Mouse (Mus musculus) hindbrain, embryonic 15.5 days (tissue): ENCODE measurements around the gene 4930412O13Rik. TPM values are rescaled to one million over a fixed set of nuclear protein-coding genes. Genes with fewer than 3 reads are reported as not detected.
A peak's percentile ranks its signal among the peaks of the same experiment; 100 is the strongest.

Experiments
- ATAC-seq: fragments of 200-750 bp; cut with Nextera tagmentation; 2 replicates; pipeline ENCODE4 v1.8.0; 2017; ENCODE audit warnings: low read depth, moderate number of reproducible peaks, moderate TSS enrichment; ENCODE audit not compliant: low FRiP score
- H3K27ac ChIP-seq: fragments of 300-500 bp; sonication (generic); replicated peaks from 2 replicates; pipeline ENCODE4 v1.5.1; 2015; ENCODE audit warnings: mild to moderate bottlenecking, inconsistent platforms
- H3K27me3 ChIP-seq: fragments of 300-500 bp; sonication (generic); 2 replicates; pipeline ENCODE4 v1.6.1; 2015; ENCODE audit warnings: control low read depth, inconsistent platforms
- H3K36me3 ChIP-seq: fragments of 300-500 bp; sonication (generic); 2 replicates; pipeline ENCODE4 v1.6.1; 2015; ENCODE audit warnings: control low read depth, inconsistent platforms
- H3K4me1 ChIP-seq: fragments of 300-500 bp; sonication (generic); replicated peaks from 2 replicates; pipeline ENCODE4 v1.6.1; 2015; ENCODE audit warnings: control low read depth, inconsistent platforms
- H3K4me2 ChIP-seq: fragments of 300-500 bp; sonication (generic); 2 replicates; pipeline ENCODE4 v1.6.1; 2015; ENCODE audit warnings: moderate library complexity, mild to moderate bottlenecking, inconsistent platforms
- H3K4me3 ChIP-seq: fragments of 300-500 bp; sonication (generic); 2 replicates; pipeline ENCODE4 v1.5.1; 2015; ENCODE audit warnings: mild to moderate bottlenecking, inconsistent platforms
- H3K9ac ChIP-seq: fragments of 300-500 bp; sonication (generic); 2 replicates; pipeline ENCODE4 v1.6.1; 2015; ENCODE audit warnings: inconsistent platforms
- H3K9me3 ChIP-seq: fragments of 300-500 bp; sonication (generic); 2 replicates; pipeline ENCODE4 v1.6.1; 2016; ENCODE audit warnings: control low read depth, inconsistent platforms
- WGBS: fragments of 180-500 bp; shearing (Covaris S2); methylation state at CpG from one replicate; pipeline ENCODE4 v1.1.7; 2015; 5-methylcytosine and 5-hydroxymethylcytosine counted together
- polyA plus RNA-seq: library from polyadenylated mRNA; unstranded; fragments of >200 nt; fragmentation: Nextera tagmentation; extraction: Ambion mirVana; gene quantifications from 2 replicates; pipeline ENCODE4 v1.2.1, GENCODE M21; 2015

Gene 4930412O13Rik
- polyA plus RNA-seq, 1 experiment from 2014 or later = 0.48 TPM

GRCm38 (mm10) chr2:9926194-9926904 is 45.3 kb downstream of the 4930412O13Rik start:
- no peak overlapping the region for H3K9ac ChIP-seq
- no peak for ATAC-seq
- H3K9me3 ChIP-seq = no peaks in the 10 kb centered on the region
- no peaks in the 10 kb centered on the region for H3K27me3 ChIP-seq
- 0 out of 2 replicates have a peak, but pooled peaks cover 5% of the 10 kb centered on the region for H3K4me1 ChIP-seq
- 0 out of 2 replicates have a peak overlapping the region, but pooled peaks have one; percentile 35 for H3K27ac ChIP-seq
- 49% methylated on average over 7 of the region's 7 CpGs for WGBS
- no peak overlapping the region for H3K4me2 ChIP-seq
- H3K36me3 ChIP-seq = no peaks in the 10 kb centered on the region
- H3K4me3 ChIP-seq = no peak overlapping the region

DNA sequence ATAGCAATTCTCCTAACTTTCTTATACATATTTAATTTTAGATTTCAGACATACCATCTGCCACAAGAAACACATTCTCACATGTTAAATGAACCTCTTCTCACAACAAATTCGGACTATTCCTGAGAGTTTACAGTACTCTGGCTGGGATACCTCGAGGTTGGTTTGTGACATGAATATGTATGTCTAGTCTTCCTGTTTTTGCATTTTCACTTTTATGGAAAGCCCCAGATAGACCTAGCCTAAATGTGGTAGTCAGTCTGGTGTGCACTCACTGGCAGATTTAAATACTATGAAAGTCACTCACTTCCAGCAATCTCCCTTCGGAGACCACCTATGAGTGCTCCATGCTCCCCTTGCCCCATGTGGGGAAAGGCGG is 45.8 kb downstream of the 4930412O13Rik start:
- no peaks in the 10 kb centered on the region for H3K36me3 ChIP-seq
- no peak overlapping the region for H3K9ac ChIP-seq
- no peak overlapping the region for H3K4me3 ChIP-seq
- no peaks in the 10 kb centered on the region for H3K27me3 ChIP-seq
- H3K9me3 ChIP-seq = no peaks in the 10 kb centered on the region
- no peak overlapping the region for H3K4me2 ChIP-seq
- 0 out of 2 replicates have a peak, but pooled peaks cover 5% of the 10 kb centered on the region for H3K4me1 ChIP-seq
- H3K27ac ChIP-seq = 0 out of 2 replicates have a peak overlapping the region, but pooled peaks have one; percentile 25
- 70% methylated on average over 4 of the region's 4 CpGs for WGBS
- ATAC-seq = no peak

Other genes starting within 250 kb of the 4930412O13Rik start
- 0.69 and 1.2 TPM in 2 replicates for gene 9230102O04Rik, start 8.3 kb downstream of the 4930412O13Rik start, polyA plus RNA-seq
- gene Gata3, start 8.8 kb downstream of the 4930412O13Rik start, polyA plus RNA-seq = 28.8 and 32.3 TPM in 2 replicates
- gene Taf3, start 167.3 kb downstream of the 4930412O13Rik start, polyA plus RNA-seq = 12.4 and 13.3 TPM in 2 replicates
- 565 and 586 TPM in 2 replicates for gene Atp5c1, start 199.3 kb downstream of the 4930412O13Rik start, polyA plus RNA-seq
- gene Kin, start 199.3 kb downstream of the 4930412O13Rik start, polyA plus RNA-seq = 27.7 and 29.4 TPM in 2 replicates